Mouse (Mus musculus): ENCODE data around the gene Zp3r.

- TF ChIP-seq POLR2A (IDR thresholded peaks at IDR 0.05; ENCODE audit: borderline replicate concordance, control insufficient read depth, low read depth, low read length) (no peak), CTCF (IDR thresholded peaks at IDR 0.05; ENCODE audit: control insufficient read depth, insufficient read depth, low read length) (no peak)
Observed at GRCm38 (mm10) chr1:130551407-130552249, 77.8 kb downstream of the Zp3r start.
